Mouse (Mus musculus): ENCODE measurements around the gene Fuca2.
"Not testable (repeated sequence)": the region's sequence is repeated elsewhere in the genome, so short reads cannot be mapped to it uniquely, and the experiment has no call there.

The Fuca2 gene

DNA sequence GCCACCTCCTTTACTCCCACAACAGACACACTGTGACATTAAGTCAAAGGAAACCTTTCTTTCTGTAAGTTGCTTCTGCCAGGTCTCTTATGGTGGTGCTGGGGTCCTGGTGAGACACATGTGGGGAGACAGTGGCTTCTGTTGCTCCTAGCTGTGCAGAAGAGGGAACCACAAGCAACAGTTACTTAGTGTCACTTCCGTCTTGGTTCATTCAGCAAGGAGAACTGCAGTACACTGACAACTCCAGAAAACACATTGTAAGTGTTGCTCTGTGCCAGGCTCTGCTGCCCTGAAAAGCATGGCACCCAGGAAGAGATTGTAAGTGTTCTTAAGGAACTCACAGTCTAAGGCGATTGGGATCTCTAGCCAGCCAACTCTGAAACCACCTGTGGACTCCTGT lies at the start of gene Fuca2:
Gene Fuca2 (plus strand): TSS at position 210 of the 400 bp plus-strand sequence.
- peak; percentile 10 for DNase-seq (ENCODE audit: low spot score)

DNA sequence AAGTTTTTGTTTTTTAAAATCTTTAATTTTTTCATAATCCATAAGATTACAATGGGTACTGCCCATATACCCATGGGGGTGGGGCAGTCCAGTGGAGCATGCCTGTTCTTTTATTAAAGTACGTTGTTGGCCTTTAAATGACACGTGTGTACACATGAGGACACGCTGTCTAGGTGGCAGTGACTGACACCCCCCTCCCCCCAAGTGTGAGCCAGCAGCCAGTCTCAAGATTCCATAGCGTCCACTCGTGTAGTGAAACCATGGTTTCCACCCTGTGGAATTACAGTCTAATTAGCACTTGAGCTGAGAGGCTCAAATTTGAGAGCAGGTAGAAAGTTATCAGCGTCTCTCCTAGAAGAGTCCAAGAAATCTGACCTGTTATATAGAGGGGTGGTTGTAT lies 47.7 kb upstream of the Fuca2 start:
- DNase-seq (ENCODE audit: low spot score): no peak

GRCm38 (mm10) chr10:13453200-13453990 lies 45.9 kb upstream of the Fuca2 start:
- DNase-seq (ENCODE audit: low spot score): peak; percentile 27

DNA sequence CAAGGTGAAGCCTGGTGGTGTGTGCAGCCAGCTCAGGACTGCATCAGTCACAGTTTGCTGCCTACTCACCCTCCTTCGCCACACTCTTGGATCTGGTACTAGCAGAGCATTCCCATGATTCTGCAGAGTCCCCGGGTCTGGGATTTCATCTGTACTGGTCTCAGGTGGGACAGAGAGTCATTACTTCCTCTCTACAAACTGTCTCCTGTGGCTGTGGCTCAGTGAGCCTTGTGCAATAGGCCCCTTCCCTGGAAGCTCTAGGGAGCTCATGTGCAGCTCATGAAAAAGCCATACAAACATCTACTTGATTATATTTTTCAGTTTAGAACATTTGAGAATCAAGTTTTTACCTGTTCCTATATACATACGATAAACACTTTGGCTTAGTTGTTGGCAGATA lies 35.0 kb upstream of the Fuca2 start:
- not testable (repeated sequence) for DNase-seq (ENCODE audit: low spot score)

- DNase-seq (ENCODE audit: low spot score): peak; percentile 21
Observed at GRCm38 (mm10) chr10:13466925-13467324, 32.4 kb upstream of the Fuca2 start.

DNA sequence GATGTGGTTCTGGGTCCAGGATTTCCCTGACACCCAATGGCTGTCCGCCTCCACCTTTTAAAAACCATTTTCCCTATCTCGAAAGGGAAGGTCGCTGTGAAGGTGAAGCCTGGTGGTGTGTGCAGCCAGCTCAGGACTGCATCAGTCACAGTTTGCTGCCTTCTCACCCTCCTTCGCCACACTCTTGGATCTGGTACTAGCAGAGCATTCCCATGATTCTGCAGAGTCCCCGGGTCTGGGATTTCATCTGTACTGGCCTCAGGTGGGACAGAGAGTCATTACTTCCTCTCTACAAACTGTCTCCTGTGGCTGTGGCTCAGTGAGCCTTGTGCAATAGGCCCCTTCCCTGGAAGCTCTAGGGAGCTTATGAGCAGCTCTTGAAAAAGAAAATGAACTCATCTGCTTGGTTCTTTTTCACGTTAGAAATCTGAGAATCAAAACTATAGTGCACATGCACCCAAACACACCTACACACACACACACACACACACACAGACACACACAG lies 31.3 kb upstream of the Fuca2 start:
- not testable (repeated sequence) for DNase-seq (ENCODE audit: low spot score)

DNA sequence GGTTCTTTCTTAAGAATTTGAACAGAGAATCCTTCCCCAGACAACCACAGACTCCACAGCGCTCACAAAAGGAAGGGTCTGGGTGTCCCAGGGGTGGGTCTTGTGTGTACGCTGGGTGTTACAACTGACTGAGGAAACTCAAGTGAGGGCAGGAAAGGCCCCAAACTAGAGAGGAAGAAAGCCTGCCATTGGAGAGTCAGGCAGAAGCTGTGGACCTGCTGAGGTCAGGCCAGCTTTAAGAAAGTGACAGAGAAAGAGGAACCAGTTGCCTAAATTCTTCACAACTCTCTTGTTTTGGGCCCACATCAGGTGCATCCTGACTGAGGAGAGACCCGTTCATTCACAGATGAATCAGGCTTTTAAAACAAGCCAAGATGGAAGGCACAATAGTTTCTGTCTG lies 29.1 kb upstream of the Fuca2 start:
- no peak for DNase-seq (ENCODE audit: low spot score)

GRCm38 (mm10) chr10:13473287-13473832 lies 26.0 kb upstream of the Fuca2 start:
- DNase-seq (ENCODE audit: low spot score): no peak

DNA sequence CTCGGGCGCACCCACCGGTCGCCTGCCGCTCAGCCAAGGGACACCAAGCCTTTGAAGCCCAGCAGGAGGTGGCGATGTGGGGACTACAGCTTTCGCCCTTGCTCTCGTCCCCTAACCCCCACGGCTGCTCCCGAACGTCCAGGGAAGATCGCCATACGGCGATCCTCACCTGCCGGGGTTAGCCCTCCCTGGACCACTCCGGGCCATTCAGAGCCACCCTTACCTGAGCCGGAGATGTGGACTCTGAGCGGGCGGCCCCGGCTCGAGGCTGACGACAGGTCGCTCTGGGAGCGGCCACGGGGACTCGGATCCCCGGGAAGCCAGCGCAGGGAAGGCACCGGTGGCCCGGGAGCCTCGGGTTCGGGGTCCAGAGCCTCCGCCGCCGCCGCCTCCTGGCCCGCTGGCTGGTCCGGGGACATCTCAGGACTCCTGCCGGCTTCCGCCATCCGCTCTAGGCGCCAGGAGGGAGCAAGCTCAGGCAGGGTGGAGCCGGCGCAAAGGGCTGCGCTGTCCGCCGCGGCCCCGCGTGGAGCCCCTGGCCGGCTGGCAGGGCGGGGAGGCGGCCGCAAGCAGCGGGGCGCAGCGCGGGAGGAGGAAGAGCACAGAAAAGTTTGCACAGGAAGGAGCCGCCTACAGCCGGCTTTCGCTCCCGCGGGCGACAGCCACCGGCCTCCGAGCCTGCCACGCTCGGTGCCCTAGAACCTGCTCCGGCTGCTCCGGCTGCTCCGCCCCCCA lies 25.3 kb upstream of the Fuca2 start, which contains the start of gene Phactr2:
Gene Phactr2 (minus strand): TSS at position 580 of the 735 bp plus-strand sequence.
- DNase-seq (ENCODE audit: low spot score): peak; percentile 55

DNA sequence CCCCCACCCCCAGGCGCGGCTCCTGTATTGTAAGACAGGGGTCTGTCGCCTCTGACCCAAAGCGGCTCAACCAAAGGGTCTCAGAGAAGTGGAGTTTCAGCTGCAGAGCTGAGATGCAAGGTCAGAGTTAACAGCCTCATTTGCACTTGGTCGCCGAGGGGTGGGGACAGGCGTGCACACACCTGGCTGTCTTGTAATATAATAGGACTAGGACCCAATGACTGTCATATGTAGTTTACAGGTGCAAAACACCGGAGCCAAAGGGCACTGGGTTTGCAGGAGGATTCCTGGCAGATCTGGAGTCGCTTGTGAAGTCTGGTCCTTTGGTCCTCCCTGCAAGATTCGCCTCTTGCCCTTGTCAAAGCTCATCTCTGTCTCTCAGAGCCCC lies 24.8 kb upstream of the Fuca2 start:
- no peak for DNase-seq (ENCODE audit: low spot score)

DNA sequence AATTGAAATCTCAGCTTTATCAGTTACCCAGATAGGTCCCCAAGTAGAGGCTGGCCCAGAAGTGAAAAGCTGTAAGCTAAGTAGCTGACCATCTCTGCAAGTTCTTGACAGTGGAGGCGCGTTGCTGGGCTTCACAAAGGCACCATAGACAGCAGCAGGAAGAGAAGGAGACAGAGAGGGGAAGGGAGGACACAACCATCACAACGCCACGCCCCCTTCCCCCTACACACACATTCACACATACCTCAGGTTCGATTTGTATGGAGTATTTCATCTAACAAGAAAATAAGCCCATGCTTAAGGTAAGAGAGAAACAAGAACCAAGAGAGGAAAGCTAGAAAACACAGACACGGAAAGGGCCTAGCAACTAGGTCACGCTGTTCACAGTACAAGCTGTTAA lies 24.2 kb upstream of the Fuca2 start:
- DNase-seq (ENCODE audit: low spot score): peak; percentile 15

GRCm38 (mm10) chr10:13479341-13479740 lies 20.0 kb upstream of the Fuca2 start:
- DNase-seq (ENCODE audit: low spot score): no peak

DNA sequence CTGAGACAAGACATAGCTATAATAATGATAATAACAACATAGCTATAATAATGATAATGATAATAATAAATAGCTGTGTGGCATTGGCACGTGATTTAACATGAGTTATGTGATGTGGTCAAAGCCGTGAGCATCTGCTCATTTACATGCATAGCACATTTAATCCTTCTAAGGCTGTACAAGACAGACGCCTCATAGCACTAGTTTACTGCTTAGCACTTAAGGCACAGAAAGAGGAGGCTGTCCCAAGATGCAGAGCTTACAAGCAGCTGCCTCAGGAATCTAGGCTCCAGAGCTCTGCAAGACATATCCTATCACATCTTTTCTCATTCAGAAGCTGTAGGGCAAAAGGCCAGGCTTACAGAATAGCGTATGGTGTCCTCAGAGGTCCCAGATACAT lies 13.4 kb upstream of the Fuca2 start:
- DNase-seq (ENCODE audit: low spot score): no peak

DNA sequence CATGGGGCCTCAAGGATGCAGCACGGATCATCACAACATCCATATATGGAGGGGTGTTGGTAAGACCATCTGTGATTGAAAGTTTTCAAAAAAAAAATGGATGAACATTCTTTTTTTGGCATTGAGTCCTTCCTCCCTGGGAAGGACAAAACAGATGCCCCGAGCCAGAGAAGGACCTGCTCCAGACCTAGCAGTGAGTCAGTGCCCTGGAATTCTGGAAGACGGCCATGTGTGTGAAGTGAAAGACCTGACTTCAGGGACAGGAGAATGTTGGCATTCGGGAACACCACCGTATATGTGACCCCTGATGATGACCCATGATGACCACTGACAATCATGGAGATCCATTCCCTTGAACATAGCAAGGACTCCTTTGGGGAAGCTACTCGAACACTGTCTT lies 9.7 kb upstream of the Fuca2 start:
- DNase-seq (ENCODE audit: low spot score): no peak

GRCm38 (mm10) chr10:13493978-13494686 lies 5.2 kb upstream of the Fuca2 start:
- no peak for DNase-seq (ENCODE audit: low spot score)

DNA sequence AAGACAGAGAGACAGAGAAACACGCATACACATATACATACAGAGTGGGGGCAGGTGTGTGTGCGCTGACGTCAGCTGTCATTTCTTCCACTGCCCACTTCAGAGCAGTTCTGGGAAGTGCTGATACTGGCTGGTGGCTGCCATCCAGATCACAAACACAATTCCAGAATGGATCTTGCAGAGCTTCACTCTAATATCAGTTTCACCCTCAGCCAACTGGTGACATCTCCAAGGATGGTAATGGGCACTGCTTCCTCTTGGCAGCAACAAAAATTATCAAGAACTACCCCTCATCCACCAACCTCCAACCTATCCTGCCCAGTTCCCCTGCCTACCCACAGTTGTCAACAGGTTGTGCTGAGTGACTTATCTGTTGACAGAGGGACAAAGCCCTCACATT lies 3.0 kb upstream of the Fuca2 start:
- no peak for DNase-seq (ENCODE audit: low spot score)

- no peak for DNase-seq (ENCODE audit: low spot score)
Observed at GRCm38 (mm10) chr10:13500473-13500872, 1.1 kb downstream of the Fuca2 start.

DNA sequence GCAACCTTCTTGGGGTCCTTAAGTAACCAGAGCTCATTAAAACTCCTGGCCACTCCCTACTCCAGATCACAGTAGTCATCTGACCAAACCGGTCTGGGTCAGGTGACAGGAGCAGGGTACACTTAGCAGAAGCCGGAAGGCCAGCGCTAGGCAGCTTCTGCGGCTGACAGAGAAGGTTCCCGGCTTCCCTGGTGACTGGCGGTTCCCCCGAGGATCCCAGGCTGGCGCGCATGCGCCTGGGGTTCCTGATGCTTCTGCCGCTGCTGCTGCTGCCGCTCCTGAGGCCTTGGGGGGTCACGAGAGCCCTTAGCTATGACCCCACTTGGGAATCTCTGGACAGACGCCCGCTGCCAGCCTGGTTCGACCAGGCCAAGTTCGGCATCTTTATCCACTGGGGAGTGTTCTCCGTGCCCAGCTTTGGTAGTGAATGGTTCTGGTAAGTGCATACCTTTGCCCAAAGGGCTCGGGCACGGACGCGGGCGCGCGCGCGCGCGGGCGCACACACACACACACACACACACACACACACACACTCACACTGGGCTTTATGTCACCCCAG lies 1.7 kb downstream of the Fuca2 start:
- peak; percentile 86 for DNase-seq (ENCODE audit: low spot score)

- not testable (repeated sequence) for DNase-seq (ENCODE audit: low spot score)
Observed at GRCm38 (mm10) chr10:13501533-13501932, 2.2 kb downstream of the Fuca2 start.

- no peak for DNase-seq (ENCODE audit: low spot score)
Observed at GRCm38 (mm10) chr10:13502371-13502770, 3.0 kb downstream of the Fuca2 start.

DNA sequence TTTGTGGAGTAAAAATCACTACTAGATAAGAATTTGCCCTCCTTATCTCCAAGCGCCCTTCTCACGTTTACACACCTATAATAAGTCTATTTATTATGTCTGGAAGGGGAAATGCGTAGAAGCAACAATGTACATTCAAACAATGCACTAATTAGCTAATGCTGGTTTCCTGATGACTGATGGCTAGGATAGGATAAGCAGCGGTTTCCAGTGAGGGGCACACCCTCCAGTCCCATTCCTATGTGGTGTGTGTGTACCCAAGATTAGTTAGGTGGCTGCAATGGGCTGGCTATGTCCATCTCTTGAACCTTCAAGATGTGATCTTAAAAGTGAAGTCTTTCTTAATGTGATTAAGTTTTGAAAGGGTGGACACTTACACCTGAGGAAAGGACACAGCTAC lies 22.5 kb downstream of the Fuca2 start:
- DNase-seq (ENCODE audit: low spot score): no peak

DNA sequence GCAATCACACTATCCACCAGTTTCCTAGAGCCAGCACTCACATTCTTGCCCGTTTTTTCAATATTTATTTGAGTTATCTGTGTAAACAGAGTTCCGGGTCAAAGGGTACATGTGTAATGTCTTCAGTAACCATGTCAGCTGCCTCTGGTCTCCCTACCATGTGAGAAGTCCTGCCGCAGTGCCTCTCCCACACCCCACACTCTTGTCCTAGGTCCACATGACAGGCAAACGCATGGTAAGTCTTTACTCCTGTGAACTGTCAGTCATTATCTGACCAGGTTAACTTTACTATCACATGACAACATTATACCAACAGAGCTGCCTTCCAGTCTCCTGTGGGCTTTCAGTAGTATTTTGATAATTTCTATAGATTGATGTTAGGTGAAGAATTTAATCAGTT lies 28.8 kb downstream of the Fuca2 start:
- no peak for DNase-seq (ENCODE audit: low spot score)

Measured in T-cell, adult 2 months (primary cell).